Mouse (Mus musculus) thymus, postnatal 0 days (tissue): ENCODE data around the gene Cwc22. TPM values are rescaled to one million over a fixed set of nuclear protein-coding genes. Genes with fewer than 3 reads are reported as not detected.

Experiments
- DNase-seq: peaks from one replicate; pipeline ENCODE4 v3.0.0-alpha.2; 2015; ENCODE audit warnings: low spot score
- polyA plus RNA-seq: library from polyadenylated mRNA; unstranded; fragments of >200 nt; fragmentation: Nextera tagmentation; extraction: Ambion mirVana; gene quantifications from 2 replicates; pipeline ENCODE4 v1.2.1, GENCODE M21; 2015

The Cwc22 gene
- polyA plus RNA-seq, 1 experiment from 2014 or later: 25.8 TPM

DNA sequence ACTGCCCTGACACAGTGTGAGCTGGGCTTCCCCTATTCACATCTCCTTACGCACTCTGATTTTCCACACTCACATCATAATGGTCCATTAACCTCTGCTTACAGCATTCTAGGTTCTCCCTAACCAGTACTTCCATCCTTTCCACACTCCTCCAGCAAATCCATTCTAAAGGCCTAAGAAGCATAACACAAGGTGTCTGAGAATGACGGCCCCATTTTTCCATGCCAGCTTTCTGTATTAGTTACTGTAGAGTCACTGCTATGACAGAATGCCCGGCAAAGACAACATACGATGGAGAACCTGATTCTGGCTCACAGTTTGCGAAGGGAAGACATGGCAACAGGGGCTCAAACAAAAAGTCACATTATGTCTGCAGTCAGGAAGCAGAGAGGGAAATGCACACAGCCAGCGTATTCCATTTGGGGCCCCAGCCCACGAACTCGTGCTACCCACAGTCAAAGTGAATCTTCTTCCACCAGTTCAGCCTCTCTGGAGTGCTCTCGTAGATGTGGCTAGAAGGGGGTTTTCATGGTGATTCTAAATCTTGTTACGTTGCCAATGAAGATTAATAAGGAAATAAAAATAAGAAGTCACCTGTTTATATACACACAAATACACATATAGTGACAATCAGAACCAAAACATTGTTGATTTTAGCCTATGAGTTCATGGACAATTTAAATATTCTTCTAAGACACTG lies 68.9 kb downstream of the Cwc22 start:
- DNase-seq: no peak

DNA sequence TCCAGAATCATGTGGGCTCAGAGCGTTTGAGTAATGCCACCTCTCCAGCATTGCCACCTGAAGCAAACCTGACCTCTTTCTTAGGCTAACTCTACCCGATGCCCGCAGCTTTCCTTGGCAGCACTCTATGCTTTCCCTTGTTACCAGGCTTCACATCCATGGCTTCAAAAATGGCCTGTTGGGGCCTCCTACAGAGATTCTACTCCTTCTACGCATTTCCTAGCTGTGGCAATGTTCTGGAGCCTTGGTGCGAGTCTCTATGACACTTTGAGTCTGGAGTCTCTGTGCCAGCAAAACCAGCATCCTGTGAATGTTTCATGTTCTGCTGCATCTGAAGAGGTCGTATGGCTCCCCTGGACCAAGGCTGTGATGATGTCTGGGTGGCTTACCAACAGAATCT lies 69.8 kb downstream of the Cwc22 start:
- DNase-seq: no peak

DNA sequence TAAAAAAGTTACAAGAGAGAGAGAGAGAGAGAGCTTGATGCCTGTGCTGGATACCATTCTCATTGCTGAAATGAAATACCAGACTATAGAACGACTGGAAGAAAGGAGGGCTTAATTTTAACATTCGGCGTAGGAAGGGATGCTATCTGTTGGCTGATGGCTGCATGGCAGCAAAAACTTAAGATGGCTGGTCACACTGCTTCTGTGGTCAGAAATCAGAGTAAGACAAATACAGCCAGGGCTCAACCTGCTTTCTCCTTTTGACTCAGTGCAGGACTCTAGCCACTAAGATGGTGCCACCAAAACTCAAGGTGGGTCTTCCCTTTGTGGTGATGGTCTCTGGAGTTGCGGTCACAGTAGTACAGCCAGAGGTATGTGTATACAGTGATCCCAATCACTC lies 70.7 kb downstream of the Cwc22 start:
- DNase-seq: no peak

DNA sequence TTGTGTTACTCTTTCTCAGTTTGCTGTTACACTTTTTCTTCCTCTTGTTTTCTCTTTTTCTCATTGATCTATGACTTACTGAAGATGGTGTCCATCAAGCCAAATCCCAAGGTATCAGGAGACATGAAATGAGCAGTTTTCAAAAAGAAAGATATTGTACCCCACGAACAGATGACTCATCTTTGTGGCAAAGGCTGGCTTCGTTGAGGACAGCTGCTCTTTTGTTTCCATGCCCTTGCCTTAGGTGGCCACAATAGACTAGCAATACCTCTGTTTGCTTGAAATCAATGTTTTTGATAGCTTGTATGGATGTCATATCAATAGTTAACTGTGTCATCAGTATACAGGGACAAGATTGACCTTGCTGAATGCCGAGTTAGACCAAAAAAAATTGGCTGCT lies 71.5 kb downstream of the Cwc22 start:
- no peak for DNase-seq

DNA sequence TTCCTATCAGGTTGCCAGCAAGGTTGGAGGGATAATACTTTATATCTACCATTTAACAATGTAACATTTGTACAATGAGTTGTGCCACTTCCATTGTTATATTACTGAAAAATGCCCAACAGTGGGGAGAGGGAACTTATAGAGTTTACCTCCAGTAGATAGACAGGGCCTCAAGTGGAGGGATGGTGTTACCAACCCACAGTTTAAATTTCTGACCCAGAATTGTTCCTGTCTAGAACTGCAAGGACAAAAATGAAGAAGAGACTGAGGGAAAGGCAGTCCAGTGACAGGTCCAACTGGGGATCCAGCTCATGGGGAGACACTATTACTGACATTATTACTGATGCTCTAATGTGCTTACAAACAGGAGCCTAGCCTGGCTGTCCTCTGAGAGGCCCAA lies 72.4 kb downstream of the Cwc22 start:
- no peak for DNase-seq

DNA sequence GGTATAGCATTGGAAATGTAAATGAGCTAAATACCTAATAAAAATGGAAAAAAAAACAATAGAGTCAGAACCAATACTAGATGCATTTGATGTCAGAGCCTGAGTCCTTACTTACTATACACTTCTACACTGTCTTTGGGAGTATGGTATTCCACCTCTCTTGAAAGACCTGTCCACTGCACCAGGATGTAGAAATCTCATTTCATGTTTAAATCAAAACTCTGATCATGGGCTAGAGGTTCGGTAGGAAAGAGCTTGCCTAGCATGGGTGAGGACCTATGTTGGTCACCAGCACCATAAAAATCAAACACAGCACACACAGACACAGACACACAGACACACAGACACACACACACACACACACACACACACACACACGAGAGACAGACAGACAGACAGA lies 73.5 kb downstream of the Cwc22 start:
- DNase-seq: no peak

DNA sequence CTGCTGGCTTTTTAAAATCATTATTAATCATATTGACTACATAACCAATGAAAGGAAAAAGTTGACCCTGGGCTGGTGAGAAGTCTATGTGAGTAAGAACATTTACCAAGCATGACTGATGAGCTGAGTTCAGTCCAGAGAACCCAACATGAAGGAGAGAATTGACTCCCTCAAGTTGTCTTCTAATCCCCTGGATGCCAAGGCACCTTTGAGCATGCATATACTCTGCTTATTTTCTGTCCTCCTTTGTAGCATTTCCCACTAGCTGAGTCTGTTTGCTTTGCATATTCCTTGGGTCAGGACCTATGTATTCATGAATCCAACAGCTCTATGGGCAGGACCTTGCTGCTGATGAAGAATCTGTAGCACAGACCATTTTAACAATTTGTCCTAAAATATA lies 75.0 kb downstream of the Cwc22 start:
- no peak for DNase-seq

DNA sequence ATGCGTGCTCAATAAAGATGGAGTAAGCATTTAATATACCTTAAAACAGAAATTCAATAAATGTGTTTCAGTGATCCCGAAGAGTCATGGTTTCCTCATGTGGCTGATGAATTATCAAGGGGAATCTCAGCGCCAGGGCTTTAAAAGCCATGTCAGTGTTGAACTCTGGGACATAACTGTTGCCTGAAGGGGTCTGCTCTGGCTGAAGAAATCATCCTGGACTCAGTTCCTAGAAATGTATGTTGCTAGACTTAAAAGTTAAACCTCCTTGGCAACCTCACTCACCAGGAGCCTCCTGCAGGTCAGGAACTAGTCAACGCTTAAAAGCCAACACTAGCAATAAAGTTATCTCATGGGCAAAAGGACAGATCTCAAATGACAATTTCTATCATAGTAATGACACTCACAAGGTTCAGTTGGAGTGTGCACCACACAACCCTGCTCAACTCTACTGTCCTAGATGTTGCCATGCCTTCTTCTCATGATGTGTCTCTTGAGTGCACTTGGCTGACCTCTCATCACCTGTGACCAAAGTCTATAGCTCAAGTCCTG lies 76.4 kb downstream of the Cwc22 start:
- DNase-seq: no peak

DNA sequence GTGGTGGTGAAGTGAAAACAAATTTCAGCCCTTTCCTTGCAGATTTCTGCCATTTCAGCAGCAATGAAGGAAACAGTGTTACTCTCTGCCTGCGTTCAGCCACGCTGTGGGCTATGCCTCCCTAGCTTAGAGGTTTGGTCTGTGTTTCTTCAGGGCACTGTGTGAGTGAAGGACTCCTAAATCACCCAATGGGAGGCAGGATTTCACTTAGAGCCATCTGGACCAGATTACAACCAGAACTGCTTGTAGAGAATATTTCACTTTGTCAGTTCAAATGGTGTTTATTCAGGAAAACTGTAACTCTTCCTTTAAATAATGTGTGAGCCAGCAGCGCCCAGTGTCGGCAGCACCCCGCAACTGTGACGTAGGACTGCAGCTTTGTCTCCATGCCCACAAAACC lies 82.2 kb downstream of the Cwc22 start:
- DNase-seq: no peak

DNA sequence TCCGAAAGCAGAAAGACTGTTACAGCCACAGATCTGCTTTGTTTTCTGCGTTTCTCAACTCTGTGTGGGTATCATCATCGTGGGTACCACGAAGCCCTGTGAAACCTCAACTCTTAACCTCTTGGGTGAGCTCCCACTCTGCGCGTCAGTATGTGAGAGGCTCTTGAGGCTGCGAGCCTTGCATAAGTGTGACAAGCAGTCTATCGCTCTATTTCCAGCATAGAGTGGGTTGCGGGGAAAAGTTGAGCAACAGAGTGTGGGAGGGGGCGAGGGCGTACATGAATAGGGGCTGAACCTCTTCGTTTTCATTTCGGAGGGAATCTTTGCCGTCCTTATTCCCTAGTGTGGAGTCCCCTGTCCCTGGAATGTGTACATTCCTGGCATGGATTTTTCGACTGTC lies 82.7 kb downstream of the Cwc22 start:
- no peak for DNase-seq

DNA sequence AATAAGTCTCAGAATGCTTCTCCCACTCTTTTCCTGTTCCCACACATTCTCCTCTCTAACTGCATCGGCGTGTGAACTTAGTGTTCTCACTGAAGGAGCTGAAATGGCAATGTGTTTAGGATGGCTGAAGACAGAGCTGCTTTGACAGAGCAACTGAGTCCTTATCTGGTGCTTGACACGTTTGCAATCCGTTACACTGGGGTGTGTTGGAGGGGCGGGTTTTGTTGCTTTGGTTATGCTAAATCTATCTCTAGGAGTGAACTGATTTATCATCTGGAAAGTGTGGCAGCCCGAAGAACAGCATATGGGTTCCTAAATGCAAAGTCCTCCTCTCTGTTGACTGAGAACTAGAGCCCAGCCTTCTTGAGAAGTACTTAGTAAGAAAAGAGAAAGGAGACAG lies 104.7 kb downstream of the Cwc22 start:
- no peak for DNase-seq

DNA sequence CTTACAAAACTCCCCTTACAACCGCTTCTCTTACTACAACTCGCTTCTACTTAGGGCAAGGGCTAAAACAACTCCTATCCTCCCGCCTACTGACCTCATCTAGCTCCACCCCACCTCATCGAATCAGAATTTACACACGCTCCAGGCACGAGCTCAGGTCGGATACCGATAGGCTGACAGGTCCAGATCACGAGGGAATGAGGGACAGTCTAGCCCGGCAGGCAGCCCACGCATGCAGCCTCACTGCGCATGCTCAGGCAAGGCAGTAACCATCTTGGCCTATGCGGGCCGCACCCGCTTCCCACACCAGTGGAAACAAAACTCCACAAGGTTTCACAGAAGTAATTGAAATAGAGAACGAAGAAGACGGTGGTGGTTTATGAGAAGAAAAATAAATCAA lies 106.6 kb downstream of the Cwc22 start:
- DNase-seq: no peak

DNA sequence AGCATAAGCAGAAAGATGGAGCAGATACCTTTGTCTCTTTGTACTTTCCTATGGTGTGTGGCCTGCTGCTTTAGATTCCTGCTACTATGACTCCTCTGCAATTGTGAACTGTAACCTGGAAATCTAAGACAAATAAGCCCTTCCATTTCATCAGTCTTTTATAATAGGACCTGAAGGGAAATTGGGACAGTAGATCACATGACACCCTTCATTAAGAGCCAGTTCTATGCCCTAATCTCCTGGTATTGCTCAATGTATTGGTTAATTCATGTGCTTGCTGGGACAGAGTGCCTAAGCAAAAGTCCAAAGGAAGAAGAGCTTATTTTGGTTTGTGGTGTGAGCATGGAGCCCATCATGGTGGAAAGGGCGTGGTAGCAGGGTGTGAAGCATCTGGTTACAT lies 107.5 kb downstream of the Cwc22 start:
- no peak for DNase-seq

DNA sequence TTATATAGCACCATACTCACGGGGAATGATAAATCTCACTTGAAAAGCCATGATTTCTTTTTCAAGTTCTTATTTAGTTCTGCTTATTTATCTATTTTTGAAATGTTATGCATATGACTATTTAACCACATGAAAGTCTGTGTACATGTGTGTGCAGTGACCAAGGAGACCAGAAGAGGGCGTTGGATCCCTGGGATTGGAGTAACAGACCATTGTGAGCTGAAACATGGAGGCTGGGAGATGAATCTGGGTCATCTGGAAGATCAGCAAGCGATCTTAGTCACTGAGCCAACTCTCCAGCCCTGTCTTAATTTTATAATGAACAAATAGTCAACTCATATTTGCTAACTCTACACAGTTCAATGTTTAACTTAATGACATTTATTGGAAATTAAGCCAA lies 110.4 kb downstream of the Cwc22 start:
- DNase-seq: no peak

Other genes with a start within 250 kb of the Cwc22 start
- gene Zfp385b, start 126.7 kb downstream of the Cwc22 start, polyA plus RNA-seq: 2.2 and 3.1 TPM in 2 replicates